Mouse (Mus musculus) liver, embryonic 14.5 days (tissue): ENCODE results near the gene 1700020A23Rik. TPM values are rescaled to one million over a fixed set of nuclear protein-coding genes. Genes with fewer than 3 reads are reported as not detected.

Experiments used
- ATAC-seq: fragments of 200-750 bp; cut with Nextera tagmentation; 2 replicates; pipeline ENCODE4 v1.8.0; 2017; ENCODE audit warnings: moderate number of reproducible peaks, mild to moderate bottlenecking, moderate library complexity; ENCODE audit not compliant: insufficient read depth
- DNase-seq, 3 experiments: peaks; one replicate each; pipeline ENCODE4 v3.0.0-alpha.2; 2012 to 2013; ENCODE audit warnings: low read depth in 3 of 3, low spot score in 3 of 3
- H3K27ac ChIP-seq: fragments of 300-500 bp; sonication (generic); 2 replicates; pipeline ENCODE4 v1.5.1; 2014; ENCODE audit warnings: moderate library complexity, mild to moderate bottlenecking, control low read depth, inconsistent platforms
- H3K27me3 ChIP-seq: fragments of 300-500 bp; sonication (generic); 2 replicates; pipeline ENCODE4 v1.6.1; 2014; ENCODE audit warnings: mild to moderate bottlenecking, low read length, moderate library complexity; ENCODE audit not compliant: control insufficient read depth, insufficient read depth
- H3K36me3 ChIP-seq: fragments of 300-500 bp; sonication (generic); replicated peaks from 2 replicates; pipeline ENCODE4 v1.6.1; 2014; ENCODE audit warnings: low read depth; ENCODE audit not compliant: control insufficient read depth, insufficient read depth
- H3K4me1 ChIP-seq, 2 experiments: fragments of 200-500 bp in 1 of 2; fragments of 300-500 bp in 1 of 2; sonication (generic) in 1 of 2; replicated peaks; 2 replicates each; pipeline ENCODE4 v1.6.1; 2012 to 2014; ENCODE audit warnings: antibody characterized with exemption in 1 of 2, inconsistent platforms in 1 of 2, low read length in 1 of 2; ENCODE audit not compliant: control insufficient read depth in 2 of 2, insufficient read depth in 2 of 2
- H3K4me2 ChIP-seq: fragments of 300-500 bp; sonication (generic); 2 replicates; pipeline ENCODE4 v1.6.1; 2014; ENCODE audit warnings: low read depth, mild to moderate bottlenecking, control low read depth, moderate library complexity
- H3K4me3 ChIP-seq, 2 experiments: fragments of 200-500 bp in 1 of 2; fragments of 300-500 bp in 1 of 2; sonication (generic) in 1 of 2; 2 replicates each; pipeline ENCODE4 v1.5.1; 2012 to 2014; ENCODE audit warnings: low read depth in 2 of 2, low read length in 2 of 2, mild to moderate bottlenecking in 2 of 2, control low read depth in 1 of 2, inconsistent platforms in 1 of 2, moderate library complexity in 1 of 2; ENCODE audit not compliant: insufficient read depth in 1 of 2
- H3K9ac ChIP-seq: fragments of 300-500 bp; sonication (generic); replicated peaks from 2 replicates; pipeline ENCODE4 v1.6.1; 2014; ENCODE audit warnings: mild to moderate bottlenecking, control low read depth, moderate library complexity
- H3K9me3 ChIP-seq: fragments of 300-500 bp; sonication (generic); 2 replicates; pipeline ENCODE4 v1.6.1; 2016; ENCODE audit warnings: low read length, mixed read lengths; ENCODE audit not compliant: control insufficient read depth
- CTCF ChIP-seq: IDR thresholded peaks from 2 replicates; pipeline ENCODE4 v1.5.1; 2016; ENCODE audit warnings: antibody characterized with exemption, low read depth, control low read depth
- EP300 ChIP-seq: IDR thresholded peaks from 2 replicates; pipeline ENCODE4 v1.6.1; 2016; ENCODE audit warnings: antibody characterized with exemption, low read depth
- WGBS: fragments of 180-500 bp; shearing (Covaris S2); extraction: QIAGEN DNeasy Blood & Tissue Kit; methylation state at CpG from one replicate; pipeline ENCODE4 v1.1.7; 2014; ENCODE audit not compliant: insufficient replicate concordance; 5-methylcytosine and 5-hydroxymethylcytosine counted together
- polyA plus RNA-seq, 2 experiments: library from polyadenylated mRNA; depleted of rRNA in 1 of 2; stranded (reverse) in 1 of 2; unstranded in 1 of 2; fragments of >200 nt; fragmentation: Nextera tagmentation in 1 of 2; extraction: Ambion mirVana in 1 of 2; gene quantifications; 2 replicates each; pipeline versions ENCODE4 v1.2.1 to v1.2.3; 2012 to 2014

Gene 1700020A23Rik
- polyA plus RNA-seq, 2 experiments, result not detected

GRCm38 (mm10) chr2:130453421-130453820, 48.4 kb downstream of the 1700020A23Rik start:
- no peak for DNase-seq
- WGBS, result 66% methylated on average over 6 of the region's 6 CpGs

GRCm38 (mm10) chr2:130454748-130455370, 49.8 kb downstream of the 1700020A23Rik start:
- no peak for ATAC-seq
- Histone ChIP-seq H3K4me1 (peaks cover 16 to 23% of the 10 kb centered on the region in 2 experiments), H3K9ac (no peak overlapping the region), H3K4me3 (no peak overlapping the region), H3K4me2 (no peak overlapping the region), H3K36me3 (no peaks in the 10 kb centered on the region), H3K9me3 (no peaks in the 10 kb centered on the region), H3K27me3 (no peaks in the 10 kb centered on the region), H3K27ac (no peak overlapping the region)
- 53% methylated on average over 6 of the region's 6 CpGs for WGBS
- no peak for DNase-seq
- no peak for TF ChIP-seq EP300
- TF ChIP-seq CTCF, result no peak

More at GRCm38 (mm10) chr2:130453421-130453820, 48.4 kb downstream of the 1700020A23Rik start:
- TF ChIP-seq CTCF, result no peak
- TF ChIP-seq EP300, result no peak
- Histone ChIP-seq H3K9ac (no peak overlapping the region), H3K4me3 (no peak overlapping the region), H3K9me3 (no peaks in the 10 kb centered on the region), H3K4me2 (no peak overlapping the region), H3K36me3 (no peaks in the 10 kb centered on the region), H3K27ac (no peak overlapping the region), H3K27me3 (peaks cover 6% of the 10 kb centered on the region), H3K4me1 (peaks cover 16 to 30% of the 10 kb centered on the region in 2 experiments)
- no peak for ATAC-seq

Other genes starting within 250 kb of the 1700020A23Rik start
- gene Snrpb, start 225.9 kb upstream of the 1700020A23Rik start, polyA plus RNA-seq (2012; rRNA removed), result 168 and 185 TPM in 2 replicates
- 292 and 318 TPM in 2 replicates for gene Snrpb, start 225.9 kb upstream of the 1700020A23Rik start, polyA plus RNA-seq (2014; fragmentation: Nextera tagmentation; extraction: Ambion mirVana)
- not detected in 2 replicates for gene Tmc2, start 210.1 kb upstream of the 1700020A23Rik start, polyA plus RNA-seq (2012; rRNA removed)
- not detected in 2 replicates for gene Tmc2, start 210.1 kb upstream of the 1700020A23Rik start, polyA plus RNA-seq (2014; fragmentation: Nextera tagmentation; extraction: Ambion mirVana)
- 109 and 201 TPM in 2 replicates for gene Nop56, start 130.8 kb upstream of the 1700020A23Rik start, polyA plus RNA-seq (2012; rRNA removed)
- gene Nop56, start 130.8 kb upstream of the 1700020A23Rik start, polyA plus RNA-seq (2014; fragmentation: Nextera tagmentation; extraction: Ambion mirVana), result 181 and 182 TPM in 2 replicates
- 71.8 and 104 TPM in 2 replicates for gene Idh3b, start 120.7 kb upstream of the 1700020A23Rik start, polyA plus RNA-seq (2012; rRNA removed)
- 95.1 and 105 TPM in 2 replicates for gene Idh3b, start 120.7 kb upstream of the 1700020A23Rik start, polyA plus RNA-seq (2014; fragmentation: Nextera tagmentation; extraction: Ambion mirVana)
- 0.32 and 0.37 TPM in 2 replicates for gene Ebf4, start 110.1 kb upstream of the 1700020A23Rik start, polyA plus RNA-seq (2012; rRNA removed)
- 0.05 TPM in 1 of 2 replicates, not detected in the other for gene Ebf4, start 110.1 kb upstream of the 1700020A23Rik start, polyA plus RNA-seq (2014; fragmentation: Nextera tagmentation; extraction: Ambion mirVana)
- 1.3 and 2.3 TPM in 2 replicates for gene Cpxm1, start 7.7 kb upstream of the 1700020A23Rik start, polyA plus RNA-seq (2012; rRNA removed)
- 1.5 and 1.9 TPM in 2 replicates for gene Cpxm1, start 7.7 kb upstream of the 1700020A23Rik start, polyA plus RNA-seq (2014; fragmentation: Nextera tagmentation; extraction: Ambion mirVana)
- gene Gm28372, start within 50 bp of the 1700020A23Rik start, polyA plus RNA-seq (2012; rRNA removed), result not detected in 2 replicates
- not detected in 2 replicates for gene Gm28372, start within 50 bp of the 1700020A23Rik start, polyA plus RNA-seq (2014; fragmentation: Nextera tagmentation; extraction: Ambion mirVana)
- gene Tmem239, start 1.2 kb downstream of the 1700020A23Rik start, polyA plus RNA-seq (2012; rRNA removed), result not detected in 2 replicates
- not detected in 2 replicates for gene Tmem239, start 1.2 kb downstream of the 1700020A23Rik start, polyA plus RNA-seq (2014; fragmentation: Nextera tagmentation; extraction: Ambion mirVana)
- 34.1 and 38.3 TPM in 2 replicates for gene Vps16, start 19.1 kb downstream of the 1700020A23Rik start, polyA plus RNA-seq (2012; rRNA removed)
- gene Vps16, start 19.1 kb downstream of the 1700020A23Rik start, polyA plus RNA-seq (2014; fragmentation: Nextera tagmentation; extraction: Ambion mirVana), result 26.8 and 31.3 TPM in 2 replicates
- gene Pced1a, start 19.4 kb downstream of the 1700020A23Rik start, polyA plus RNA-seq (2012; rRNA removed), result 5.6 and 6.7 TPM in 2 replicates
- 2.1 and 3.3 TPM in 2 replicates for gene Pced1a, start 19.4 kb downstream of the 1700020A23Rik start, polyA plus RNA-seq (2014; fragmentation: Nextera tagmentation; extraction: Ambion mirVana)
- gene Ptpra, start 45.0 kb downstream of the 1700020A23Rik start, polyA plus RNA-seq (2012; rRNA removed), result 14.6 and 19.3 TPM in 2 replicates
- gene Ptpra, start 45.0 kb downstream of the 1700020A23Rik start, polyA plus RNA-seq (2014; fragmentation: Nextera tagmentation; extraction: Ambion mirVana), result 29.6 and 33.6 TPM in 2 replicates
- gene Mrps26, start 158.5 kb downstream of the 1700020A23Rik start, polyA plus RNA-seq (2012; rRNA removed), result 22.9 and 24.8 TPM in 2 replicates
- gene Mrps26, start 158.5 kb downstream of the 1700020A23Rik start, polyA plus RNA-seq (2014; fragmentation: Nextera tagmentation; extraction: Ambion mirVana), result 48.3 and 48.4 TPM in 2 replicates
- gene Oxt, start 170.9 kb downstream of the 1700020A23Rik start, polyA plus RNA-seq (2012; rRNA removed), result not detected in 2 replicates
- not detected in 2 replicates for gene Oxt, start 170.9 kb downstream of the 1700020A23Rik start, polyA plus RNA-seq (2014; fragmentation: Nextera tagmentation; extraction: Ambion mirVana)
- gene Avp, start 177.3 kb downstream of the 1700020A23Rik start, polyA plus RNA-seq (2012; rRNA removed), result not detected in 2 replicates
- gene Avp, start 177.3 kb downstream of the 1700020A23Rik start, polyA plus RNA-seq (2014; fragmentation: Nextera tagmentation; extraction: Ambion mirVana), result not detected in 2 replicates
- 2.8 and 3.6 TPM in 2 replicates for gene Fastkd5, start 224.8 kb downstream of the 1700020A23Rik start, polyA plus RNA-seq (2012; rRNA removed)
- gene Fastkd5, start 224.8 kb downstream of the 1700020A23Rik start, polyA plus RNA-seq (2014; fragmentation: Nextera tagmentation; extraction: Ambion mirVana), result 11.1 and 11.9 TPM in 2 replicates
- 3.3 and 3.4 TPM in 2 replicates for gene Ubox5, start 224.8 kb downstream of the 1700020A23Rik start, polyA plus RNA-seq (2012; rRNA removed)
- 5.4 and 6.3 TPM in 2 replicates for gene Ubox5, start 224.8 kb downstream of the 1700020A23Rik start, polyA plus RNA-seq (2014; fragmentation: Nextera tagmentation; extraction: Ambion mirVana)
- gene Lzts3, start 237.5 kb downstream of the 1700020A23Rik start, polyA plus RNA-seq (2012; rRNA removed), result 2.1 and 2.7 TPM in 2 replicates
- 0.27 and 0.42 TPM in 2 replicates for gene Lzts3, start 237.5 kb downstream of the 1700020A23Rik start, polyA plus RNA-seq (2014; fragmentation: Nextera tagmentation; extraction: Ambion mirVana)